Mouse (Mus musculus): ENCODE data around the gene Rpl37a. TPM values are rescaled to one million over a fixed set of nuclear protein-coding genes. Genes with fewer than 3 reads are reported as not detected.

Rpl37a gene
- total RNA-seq (2021) = 100 to 1,000 TPM; 527 to 602 TPM
- long read RNA-seq, experiment 1, transcript Rpl37a-201 (4 exons, 558 nt) = major isoform, 134 of 134 reads
- long read RNA-seq, experiment 1, partial matches to known transcripts = 0 of 134 reads
- long read RNA-seq, experiment 1, other reads (novel, unspliced or antisense) = 0 of 134 reads
- long read RNA-seq, experiment 2, transcript Rpl37a-201 (4 exons, 558 nt) = major isoform, 148 of 151 reads
- long read RNA-seq, experiment 2, partial matches to known transcripts = 2 of 151 reads
- long read RNA-seq, experiment 2, other reads (novel, unspliced or antisense) = 0 of 151 reads

DNA sequence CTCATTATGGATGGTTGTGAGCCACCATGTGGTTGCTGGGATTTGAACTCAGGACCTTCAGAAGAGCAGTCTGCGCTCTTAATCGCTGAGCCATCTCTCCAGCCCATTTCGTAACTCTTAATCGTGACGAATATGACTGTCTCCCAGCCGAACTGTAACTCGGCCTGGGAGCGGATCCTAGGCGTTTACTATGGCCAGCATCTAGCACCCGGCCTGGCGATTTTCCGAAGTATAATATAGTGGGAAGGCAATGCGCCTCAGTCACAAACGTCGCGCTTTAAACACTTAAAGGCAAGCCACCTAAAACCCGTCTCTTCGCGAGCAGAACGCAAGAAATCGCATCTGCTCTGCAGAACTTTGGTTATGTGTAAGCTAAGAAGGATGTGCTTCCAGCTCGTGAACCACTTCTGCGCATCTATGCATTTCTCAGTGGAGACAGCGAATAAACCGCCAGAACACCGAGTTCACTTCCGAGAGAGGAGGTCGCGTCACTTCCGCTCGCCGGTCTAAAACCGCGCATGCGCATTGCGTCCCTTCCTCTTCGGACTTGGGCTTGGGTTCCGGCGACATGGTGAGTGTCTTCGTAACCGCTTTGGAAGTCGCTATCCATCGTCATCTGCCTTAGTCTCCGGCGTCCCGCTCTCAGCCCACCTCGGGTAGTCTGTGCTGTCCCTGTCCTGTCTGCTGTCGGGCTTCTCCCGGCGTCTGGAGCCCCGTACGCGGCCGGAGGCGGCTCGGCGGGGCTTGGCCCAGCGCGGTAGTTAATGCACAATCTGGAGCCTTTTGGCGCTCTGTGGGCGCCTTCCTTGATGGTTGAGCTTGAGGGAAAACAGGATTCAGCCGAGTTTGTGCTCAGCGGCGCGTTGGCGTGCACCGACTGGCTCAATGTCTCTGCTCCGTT, at the start of gene Rpl37a:
TSS of gene Rpl37a (plus strand) at position 538 of the 901 bp plus-strand sequence.
- Histone ChIP-seq H3K27ac (peak within 1 kb of the TSS; percentile 90), H3K4me3 (peak within 1 kb of the TSS; percentile 87)
- peak; percentile 96 for DNase-seq
- intact Hi-C loops (cut with DNase I) = loop anchor here (10.0 kb wide), 1 partner anchor 116 kb away; no protein-coding TSS in a partner anchor
- no peak for TF ChIP-seq CTCF (IDR thresholded peaks at IDR 0.05)

DNA sequence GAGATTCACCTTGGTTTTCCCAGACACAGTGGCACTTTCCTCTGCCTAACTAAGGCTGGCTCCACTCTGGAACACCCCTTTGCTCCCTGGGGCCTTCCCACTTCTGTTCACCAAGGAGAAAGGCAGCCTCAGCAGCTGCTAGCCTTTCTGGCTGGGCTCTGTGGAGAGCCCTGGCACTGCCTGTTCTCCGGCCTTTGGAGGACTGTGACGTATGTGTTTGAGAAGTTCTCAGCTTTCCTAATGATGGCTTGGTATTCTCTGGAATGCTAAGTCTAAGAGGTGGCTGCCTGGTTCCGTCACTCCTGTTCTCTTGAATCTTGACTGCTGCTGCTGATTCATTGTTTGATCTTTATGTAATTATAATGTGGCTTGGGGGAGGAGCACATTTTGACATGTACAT, 38.0 kb upstream of the Rpl37a start:
- intact Hi-C loops (cut with DNase I) = no loop called here
- no peak for TF ChIP-seq CTCF (IDR thresholded peaks at IDR 0.05)
- Histone ChIP-seq H3K4me3 (no peak overlapping the region), H3K27ac (no peak overlapping the region)
- no peak for DNase-seq

DNA sequence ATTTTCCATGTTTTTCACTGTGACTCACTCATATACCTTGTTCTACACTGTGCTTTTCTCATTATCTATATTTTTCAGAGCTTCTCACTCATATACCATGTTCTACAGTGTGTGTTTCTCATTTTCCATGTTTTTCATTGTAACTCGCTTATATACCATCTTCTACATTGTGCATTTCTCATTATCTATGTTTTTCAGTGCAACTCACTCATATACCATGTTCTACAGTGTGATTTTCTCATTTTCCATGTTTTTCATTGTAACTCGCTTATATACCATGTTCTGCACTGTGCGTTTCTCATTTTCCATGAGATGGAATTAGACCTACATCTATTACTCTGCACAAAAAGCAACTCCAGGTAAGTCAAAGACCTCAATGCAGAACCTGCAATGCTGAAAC, 14.8 kb upstream of the Rpl37a start:
- TF ChIP-seq CTCF (IDR thresholded peaks at IDR 0.05) = no peak

DNA sequence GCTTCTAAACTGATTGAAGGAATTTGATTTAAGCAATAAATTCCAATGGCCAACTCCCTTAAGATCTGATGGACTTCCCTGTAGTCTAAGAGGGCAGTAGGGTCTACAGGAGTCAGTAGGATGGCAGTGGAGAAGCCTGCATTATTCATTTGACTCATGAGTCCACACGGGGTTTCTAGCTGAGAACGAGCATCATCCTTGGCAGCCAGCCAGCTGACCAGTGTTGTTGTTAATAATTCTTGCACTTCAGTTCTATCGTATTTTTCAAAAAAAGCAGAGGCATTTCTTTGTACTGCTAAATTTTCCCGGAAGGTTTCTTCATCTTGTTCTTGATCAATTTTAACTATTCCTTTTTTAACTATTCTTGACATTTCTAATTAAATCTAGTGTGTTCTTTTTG, 12.4 kb upstream of the Rpl37a start:
- no peak for TF ChIP-seq CTCF (IDR thresholded peaks at IDR 0.05)
- no peak for DNase-seq
- intact Hi-C loops (cut with DNase I) = no loop called here
- H3K4me3 ChIP-seq = no peak overlapping the region
- H3K27ac ChIP-seq = no peak overlapping the region

More for the DNA sequence above, 14.8 kb upstream of the Rpl37a start:
- H3K4me3 ChIP-seq = no peak overlapping the region
- no peak for DNase-seq
- intact Hi-C loops (cut with DNase I) = no loop called here
- no peak overlapping the region for H3K27ac ChIP-seq

DNA sequence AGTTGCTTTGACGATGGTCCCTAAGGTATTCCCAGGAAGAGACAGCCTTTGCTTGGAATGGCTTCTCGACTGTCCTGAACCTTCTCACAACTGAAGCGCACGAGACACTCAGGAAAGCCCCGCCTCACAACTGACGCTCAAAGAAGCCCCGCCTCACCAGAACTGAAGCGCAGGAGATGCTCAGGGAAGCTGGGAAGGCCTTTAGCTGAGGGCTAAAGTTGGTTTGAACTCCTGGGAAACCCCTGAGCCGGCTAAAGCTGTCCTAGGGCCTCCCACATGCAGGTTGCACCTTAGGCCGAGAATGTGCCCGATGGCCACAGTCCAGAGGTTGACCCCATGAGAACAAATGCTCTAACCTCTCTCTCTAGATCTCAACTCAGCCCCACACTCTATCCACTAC, 10.6 kb upstream of the Rpl37a start, which contains the start of gene Ankar:
TSS of gene Ankar (minus strand) at position 101 of the 400 bp plus-strand sequence.
- no peak for TF ChIP-seq CTCF (IDR thresholded peaks at IDR 0.05)
- DNase-seq = no peak

DNA sequence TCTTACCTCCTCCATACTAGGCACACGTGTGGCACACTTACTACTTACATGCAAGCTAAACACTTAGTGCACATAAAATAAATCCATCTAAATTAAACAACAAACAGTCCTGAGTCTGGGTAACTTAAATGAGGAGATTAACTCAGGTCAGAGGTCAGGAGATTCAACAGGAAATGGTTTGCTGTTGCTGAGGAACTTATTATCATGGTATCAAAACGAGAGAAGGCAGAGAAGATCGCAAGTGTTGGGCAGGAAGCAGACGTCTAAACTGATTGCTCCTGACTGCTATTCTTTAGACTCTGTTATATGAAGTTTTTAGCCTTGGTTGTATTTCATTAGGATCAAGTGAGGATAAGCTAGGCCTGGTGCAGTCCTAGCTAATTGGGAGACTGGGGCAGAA, 3.6 kb upstream of the Rpl37a start:
- DNase-seq = no peak
- H3K27ac ChIP-seq = no peak overlapping the region
- intact Hi-C loops (cut with DNase I) = no loop called here
- no peak for TF ChIP-seq CTCF (IDR thresholded peaks at IDR 0.05)
- no peak overlapping the region for H3K4me3 ChIP-seq

More for the DNA sequence above, 10.6 kb upstream of the Rpl37a start, which contains the start of gene Ankar:
- Histone ChIP-seq H3K27ac (no peak within 1 kb of the TSS), H3K4me3 (no peak within 1 kb of the TSS)
- intact Hi-C loops (cut with DNase I) = no loop called here

DNA sequence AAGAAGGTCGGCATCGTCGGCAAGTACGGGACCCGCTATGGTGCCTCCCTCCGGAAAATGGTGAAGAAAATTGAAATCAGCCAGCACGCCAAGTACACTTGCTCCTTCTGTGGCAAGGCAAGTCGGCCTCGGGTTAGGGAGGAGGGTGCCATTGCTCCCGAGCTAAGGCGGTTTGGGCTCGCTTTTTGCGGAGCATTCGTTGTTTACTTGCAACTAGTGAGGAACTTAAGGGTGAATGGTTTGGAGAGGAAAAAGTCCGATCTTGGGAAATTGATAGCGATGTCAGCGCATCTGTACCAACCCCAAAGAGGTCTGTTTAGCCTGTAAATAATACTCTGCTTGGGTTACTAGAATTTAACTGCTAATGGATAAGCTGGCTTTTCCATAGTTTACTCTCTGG, 594 bp downstream of the Rpl37a start:
- intact Hi-C loops (cut with DNase I) = loop anchor here (10.0 kb wide), 1 partner anchor 117 kb away; no protein-coding TSS in a partner anchor
- peak overlapping the region; percentile 87 for H3K4me3 ChIP-seq
- TF ChIP-seq CTCF (IDR thresholded peaks at IDR 0.05) = no peak
- no peak for DNase-seq
- peak overlapping the region; percentile 90 for H3K27ac ChIP-seq

DNA sequence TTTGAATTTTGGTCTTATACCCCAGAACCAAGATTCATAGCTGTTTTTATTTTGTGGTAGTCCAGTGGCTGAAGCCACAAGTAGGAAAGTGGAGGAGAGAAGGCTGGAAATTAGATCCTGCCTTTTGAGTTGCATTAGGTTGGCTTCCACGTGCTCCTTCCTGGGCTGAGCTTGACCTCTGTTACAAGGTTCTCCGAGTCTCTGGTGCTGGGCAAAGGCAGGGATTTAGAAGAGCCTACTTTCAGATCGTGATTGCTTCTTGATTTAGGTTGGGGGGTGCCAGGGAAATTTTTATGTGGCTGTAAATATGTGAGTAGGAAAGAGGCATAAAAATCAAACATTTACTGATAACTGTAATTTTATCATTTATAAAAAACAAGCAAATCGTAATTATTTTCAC, 3.5 kb downstream of the Rpl37a start:
- TF ChIP-seq CTCF (IDR thresholded peaks at IDR 0.05) = no peak
- no peak for DNase-seq
- no peak overlapping the region for H3K4me3 ChIP-seq
- intact Hi-C loops (cut with DNase I) = loop anchor here (10.0 kb wide), 1 partner anchor 120 kb away; no protein-coding TSS in a partner anchor
- H3K27ac ChIP-seq = no peak overlapping the region

DNA sequence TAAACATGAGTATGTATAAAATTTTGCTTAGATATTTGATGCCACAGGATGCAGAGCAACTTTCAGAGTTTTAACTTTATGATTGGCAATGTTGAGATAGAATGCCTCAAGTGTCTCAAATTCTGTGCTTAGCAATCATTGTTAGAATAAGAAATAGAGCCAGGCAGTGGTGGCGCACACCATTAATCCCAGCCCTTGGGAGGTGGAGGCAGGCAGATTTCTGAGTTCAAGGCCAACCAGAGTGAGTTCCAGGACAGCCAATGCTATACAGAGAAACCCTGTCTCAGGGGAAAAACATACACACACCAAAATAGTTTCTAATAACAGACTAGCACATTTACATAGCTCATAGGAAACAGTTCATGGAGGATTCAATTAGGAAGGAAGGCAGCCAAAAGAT, 4.0 kb downstream of the Rpl37a start:
- intact Hi-C loops (cut with DNase I) = loop anchor here (5.0 to 10.0 kb wide), 3 partner anchors 120 to 1112 kb away; no protein-coding TSS in a partner anchor
- Histone ChIP-seq H3K27ac (no peak overlapping the region), H3K4me3 (no peak overlapping the region)
- TF ChIP-seq CTCF (IDR thresholded peaks at IDR 0.05) = no peak
- DNase-seq = no peak

DNA sequence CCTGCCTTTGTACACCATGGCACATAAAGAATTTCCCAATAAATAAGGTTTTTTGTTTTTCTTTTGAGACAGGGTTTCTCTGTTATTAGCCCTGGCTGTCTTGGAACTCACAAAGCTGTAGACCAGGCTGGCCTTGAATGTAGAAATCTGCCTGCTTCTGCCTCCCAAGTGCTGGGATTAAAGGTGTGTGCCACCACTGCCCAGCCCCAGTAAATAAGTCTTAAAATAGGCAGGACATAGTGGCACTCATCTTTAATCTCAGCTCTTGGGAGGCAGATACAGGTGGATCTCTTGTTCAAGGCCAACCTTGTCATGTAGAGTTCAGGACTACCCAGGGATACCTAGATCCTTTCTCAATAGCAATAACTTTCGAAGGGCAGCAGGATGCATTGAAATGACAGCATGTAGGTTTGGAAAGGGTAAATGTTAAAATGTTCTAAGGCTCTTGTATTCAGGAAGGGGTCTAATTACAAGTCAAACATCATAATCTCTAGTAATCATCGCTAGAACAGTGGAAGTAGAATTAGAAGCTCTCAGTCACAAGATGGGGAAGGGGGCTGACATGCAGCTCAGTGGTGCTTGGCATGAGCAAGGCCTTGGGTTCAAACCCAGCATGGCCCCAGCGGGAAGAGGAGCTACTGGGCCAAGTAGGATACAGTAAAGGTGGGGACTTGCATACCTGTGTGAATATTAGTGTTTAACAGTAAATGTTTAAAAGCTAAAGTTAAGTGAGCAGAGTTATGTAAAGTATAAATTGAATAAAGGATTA, 4.7 kb downstream of the Rpl37a start:
- Histone ChIP-seq H3K27ac (no peak overlapping the region), H3K4me3 (no peak overlapping the region)
- intact Hi-C loops (cut with DNase I) = loop anchor here (5.0 to 10.0 kb wide), 3 partner anchors 121 to 1112 kb away; no protein-coding TSS in a partner anchor
- no peak for TF ChIP-seq CTCF (IDR thresholded peaks at IDR 0.05)
- no peak for DNase-seq

DNA sequence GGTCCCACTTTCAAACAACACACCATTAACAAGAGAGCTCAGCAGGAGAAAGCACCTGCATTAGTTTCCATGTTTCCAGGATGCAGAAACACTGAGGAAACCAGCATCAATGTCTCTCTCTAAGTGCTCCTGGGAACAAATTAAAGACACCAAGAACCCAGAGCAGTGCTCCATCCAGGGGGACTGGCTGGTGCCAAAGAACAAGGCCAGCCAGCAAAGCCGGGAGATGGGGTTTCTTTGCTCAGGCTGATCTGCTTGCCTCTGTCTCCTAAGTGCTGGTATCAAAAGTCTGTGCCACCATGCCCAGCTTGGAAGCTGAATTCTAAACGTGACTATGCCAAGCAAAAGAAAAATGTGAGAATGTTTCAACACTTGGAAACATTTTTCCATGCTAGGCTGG, 5.3 kb downstream of the Rpl37a start:
- DNase-seq = peak; percentile 37
- Histone ChIP-seq H3K4me3 (no peak overlapping the region), H3K27ac (no peak overlapping the region)
- TF ChIP-seq CTCF (IDR thresholded peaks at IDR 0.05) = no peak
- intact Hi-C loops (cut with DNase I) = loop anchor here (5.0 to 10.0 kb wide), 3 partner anchors 122 to 1111 kb away; no protein-coding TSS in a partner anchor

DNA sequence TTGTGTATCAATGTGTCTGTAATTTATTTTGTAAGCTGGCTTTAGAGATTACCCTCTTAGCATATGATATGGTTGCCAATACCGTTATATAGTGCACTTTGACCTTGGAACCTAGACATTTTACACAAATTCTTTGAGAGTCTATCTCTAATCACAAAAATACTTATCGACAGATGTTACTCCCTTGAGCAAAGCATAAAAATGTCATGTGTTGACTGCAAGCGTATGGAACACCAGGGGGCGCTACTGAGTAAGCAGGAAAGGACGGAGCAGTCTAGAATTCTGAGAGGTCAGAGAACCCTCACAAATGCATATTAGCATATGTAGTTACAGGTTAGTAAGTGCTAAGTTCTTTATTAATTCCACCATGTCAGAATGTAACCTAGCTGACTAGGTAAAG, 5.8 kb downstream of the Rpl37a start:
- peak; percentile 99 for TF ChIP-seq CTCF (IDR thresholded peaks at IDR 0.05)
- intact Hi-C loops (cut with DNase I) = loop anchor here (1.0 to 10.0 kb wide), 4 partner anchors 122 to 1110 kb away; no protein-coding TSS in a partner anchor
- Histone ChIP-seq H3K4me3 (no peak overlapping the region), H3K27ac (no peak overlapping the region)
- DNase-seq = peak; percentile 79
